Mouse (Mus musculus) liver, embryonic 18 days (tissue): ENCODE data around the gene Unc119b. TPM values are rescaled to one million over a fixed set of nuclear protein-coding genes. Genes with fewer than 3 reads are reported as not detected.

ENCODE experiments used
- polyA plus RNA-seq: library from polyadenylated mRNA; depleted of rRNA; stranded (reverse); fragments of >200 nt; gene quantifications from 2 replicates; pipeline ENCODE4 v1.2.3, GENCODE M21; 2012; rRNA removed

Gene Unc119b
- 10.1 and 10.4 TPM in 2 replicates for polyA plus RNA-seq

GRCm38 (mm10) chr5:115134234-115135165 is at the start of gene Unc119b:
Gene Unc119b, minus strand, starts transcription at chr5:115134975.

GRCm38 (mm10) chr5:115158040-115158983 is 23.5 kb upstream of the Unc119b start, which contains the start of gene Mlec:
Gene Mlec, minus strand, starts transcription at chr5:115158179.

GRCm38 (mm10) chr5:115118961-115119570 is 15.7 kb downstream of the Unc119b start, which contains the start of gene Acads:
Gene Acads, minus strand, starts transcription at chr5:115119346.

GRCm38 (mm10) chr5:115098195-115098594 is 36.6 kb downstream of the Unc119b start, which contains the start of gene Gm10401:
Gene Gm10401, minus strand, starts transcription at chr5:115098295.

Other genes with a start within 250 kb of the Unc119b start
- gene Oasl2, start 238.0 kb downstream of the Unc119b start, polyA plus RNA-seq, result 12.9 and 17.0 TPM in 2 replicates
- gene Oasl1, start 211.7 kb downstream of the Unc119b start, polyA plus RNA-seq, result 3.1 and 6.2 TPM in 2 replicates
- 7.1 and 7.9 TPM in 2 replicates for gene 2210016L21Rik, start 192.8 kb downstream of the Unc119b start, polyA plus RNA-seq
- gene Hnf1a, start 163.9 kb downstream of the Unc119b start, polyA plus RNA-seq, result 2.3 and 2.7 TPM in 2 replicates
- 13.8 and 16.0 TPM in 2 replicates for gene Sppl3, start 123.8 kb downstream of the Unc119b start, polyA plus RNA-seq
- not detected in 2 replicates for gene Gm10401, start 36.7 kb downstream of the Unc119b start, polyA plus RNA-seq
- gene Acads, start 15.6 kb downstream of the Unc119b start, polyA plus RNA-seq, result 69.8 and 75.2 TPM in 2 replicates
- 36.1 and 40.4 TPM in 2 replicates for gene Mlec, start 23.2 kb upstream of the Unc119b start, polyA plus RNA-seq
- 0.35 and 0.49 TPM in 2 replicates for gene Cabp1, start 59.4 kb upstream of the Unc119b start, polyA plus RNA-seq
- gene Pop5, start 100.9 kb upstream of the Unc119b start, polyA plus RNA-seq, result 39.8 and 41.2 TPM in 2 replicates
- 75.3 and 78.6 TPM in 2 replicates for gene Rnf10, start 137.9 kb upstream of the Unc119b start, polyA plus RNA-seq
- gene Coq5, start 144.7 kb upstream of the Unc119b start, polyA plus RNA-seq, result 7.5 and 7.9 TPM in 2 replicates
- 100 and 145 TPM in 2 replicates for gene Dynll1, start 166.0 kb upstream of the Unc119b start, polyA plus RNA-seq
- gene Srsf9, start 192.2 kb upstream of the Unc119b start, polyA plus RNA-seq, result 37.0 and 37.6 TPM in 2 replicates
- 10.8 and 10.9 TPM in 2 replicates for gene Gatc, start 206.2 kb upstream of the Unc119b start, polyA plus RNA-seq
- gene Triap1, start 206.2 kb upstream of the Unc119b start, polyA plus RNA-seq, result 13.5 and 13.6 TPM in 2 replicates
- gene Cox6a1, start 214.0 kb upstream of the Unc119b start, polyA plus RNA-seq, result 1,034 and 1,123 TPM in 2 replicates